Mouse (Mus musculus) left cerebral cortex, postnatal 25 days (tissue): ENCODE results near the gene Hist1h2ab. TPM values are rescaled to one million over a fixed set of nuclear protein-coding genes. Genes with fewer than 3 reads are reported as not detected.

ENCODE experiments used
- DNase-seq, 2 experiments: peaks; one replicate each; pipeline ENCODE4 v3.0.0; 2022; ENCODE audit warnings: low spot score in 2 of 2, mixed read lengths in 1 of 2
- intact Hi-C: fragments of 180-260 bp; cut with DNase I; formaldehyde crosslinking; loops from one replicate; pipeline ENCODE4 v1.15.1; 2025
- total RNA-seq, 2 experiments: library from RNA; stranded (reverse); gene quantifications; 2 replicates each; pipeline ENCODE4 v1.2.3; 2021

Hist1h2ab gene
- total RNA-seq, 2 experiments from 2014 or later: 27.5 to 31.4 TPM

GRCm38 (mm10) chr13:23749563-23750121 lies 1.3 kb upstream of the Hist1h2ab start:
- no peak for DNase-seq
- intact Hi-C loops: loop anchor here (10.0 kb wide), 1 partner anchor 1965 kb away; the partner anchor contains the start of genes Hist1h1b, Hist1h2an, Hist1h2bp and Hist1h3i

DNA sequence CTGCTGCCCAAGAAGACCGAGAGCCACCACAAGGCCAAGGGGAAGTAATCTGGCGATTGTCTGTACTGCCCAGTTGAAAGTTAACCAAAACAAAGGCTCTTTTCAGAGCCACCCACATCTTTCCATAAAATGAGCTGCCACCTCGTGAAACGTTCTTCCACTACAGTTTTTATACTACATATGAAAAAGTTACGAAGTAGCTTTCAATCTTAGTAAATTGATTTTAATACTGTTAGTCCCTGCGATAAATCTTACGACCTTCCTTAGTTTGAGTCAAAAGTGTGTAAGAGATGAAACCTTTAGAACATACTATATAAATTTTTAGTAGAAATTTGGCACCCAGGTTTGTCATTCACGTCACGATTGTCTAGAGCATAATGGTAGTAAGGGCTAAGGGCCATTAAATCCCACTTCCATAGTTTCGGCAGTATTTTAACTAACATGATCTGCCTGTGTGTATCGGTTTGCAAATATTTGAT lies 591 bp downstream of the Hist1h2ab start:
- intact Hi-C loops: loop anchor here (10.0 kb wide), 1 partner anchor 1967 kb away; the partner anchor contains the start of genes Hist1h1b, Hist1h2an, Hist1h2bp and Hist1h3i
- DNase-seq: no peak

DNA sequence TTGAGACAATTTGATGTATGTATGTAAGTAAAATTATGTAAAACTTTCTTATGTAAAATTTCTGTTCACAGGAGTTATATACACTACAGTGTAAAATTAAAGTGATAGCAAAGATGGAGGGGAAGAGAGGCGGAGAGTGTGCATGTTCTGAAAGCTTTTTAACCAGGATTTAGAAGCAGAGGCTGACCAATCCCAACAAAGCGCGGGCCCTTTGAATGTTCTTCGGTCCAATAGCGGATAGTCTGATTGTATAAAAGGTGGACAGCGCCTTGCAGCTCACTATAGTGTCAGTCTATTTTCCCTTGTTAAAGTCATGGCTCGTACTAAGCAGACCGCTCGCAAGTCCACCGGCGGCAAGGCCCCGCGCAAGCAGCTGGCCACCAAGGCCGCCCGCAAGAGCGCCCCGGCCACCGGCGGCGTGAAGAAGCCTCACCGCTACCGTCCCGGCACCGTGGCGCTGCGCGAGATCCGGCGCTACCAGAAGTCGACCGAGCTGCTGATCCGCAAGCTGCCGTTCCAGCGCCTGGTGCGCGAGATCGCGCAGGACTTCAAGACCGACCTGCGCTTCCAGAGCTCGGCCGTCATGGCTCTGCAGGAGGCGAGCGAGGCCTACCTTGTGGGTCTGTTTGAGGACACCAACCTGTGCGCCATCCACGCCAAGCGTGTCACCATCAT lies 1.3 kb downstream of the Hist1h2ab start, which contains the start of gene Hist1h3b:
Gene Hist1h3b (plus strand): TSS at position 201 of the 675 bp plus-strand sequence.
- peak; percentile 94 to 98 for DNase-seq
- intact Hi-C loops: loop anchor here (10.0 kb wide), 1 partner anchor 1967 kb away; the partner anchor contains the start of genes Hist1h1b, Hist1h2an, Hist1h2bp and Hist1h3i

GRCm38 (mm10) chr13:23752742-23753172 lies 1.8 kb downstream of the Hist1h2ab start:
- DNase-seq: no peak
- intact Hi-C loops: loop anchor here (10.0 kb wide), 1 partner anchor 1968 kb away; the partner anchor contains the start of genes Hist1h1b, Hist1h2an, Hist1h2bp and Hist1h3i

GRCm38 (mm10) chr13:23753314-23754078 lies 2.6 kb downstream of the Hist1h2ab start:
- DNase-seq: no peak
- intact Hi-C loops: loop anchor here (10.0 kb wide), 1 partner anchor 1969 kb away; the partner anchor contains the start of genes Hist1h1b, Hist1h2an, Hist1h2bp and Hist1h3i

DNA sequence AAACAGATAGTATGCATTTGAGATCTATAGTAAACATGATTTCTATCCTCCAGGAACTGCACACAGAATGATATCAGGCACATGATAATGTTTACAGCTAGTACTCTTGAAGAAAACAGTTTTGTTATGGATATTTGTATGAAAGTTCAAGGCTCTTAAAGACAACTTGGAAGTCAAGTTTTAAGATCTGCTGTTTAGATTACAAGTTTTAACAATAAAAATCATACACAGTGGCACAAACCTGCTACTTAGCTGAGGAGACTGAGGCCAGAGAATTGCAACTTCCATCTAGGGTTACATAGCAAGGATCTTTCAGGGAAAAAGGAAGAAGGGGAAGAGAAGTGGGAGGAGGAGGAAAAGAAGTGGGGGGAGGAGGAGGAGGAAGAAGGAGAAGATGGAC lies 4.1 kb downstream of the Hist1h2ab start:
- intact Hi-C loops: loop anchor here (5.0 to 10.0 kb wide), 3 partner anchors 178 to 1970 kb away; partner anchors contain the start of genes Hist1h1b, Hist1h2ag, Hist1h2an and Hist1h2bj
- DNase-seq: no peak

- peak; percentile 91 to 98 for DNase-seq
- intact Hi-C loops: loop anchor here (5.0 to 10.0 kb wide), 3 partner anchors 179 to 1972 kb away; partner anchors contain the start of genes Hist1h1b, Hist1h2ag, Hist1h2an and Hist1h2bj
These were observed 5.9 kb downstream of the Hist1h2ab start, which contains the start of gene Hist1h4b for GRCm38 (mm10) chr13:23756790-23757189. Gene Hist1h4b (plus strand): TSS chr13:23757013.

DNA sequence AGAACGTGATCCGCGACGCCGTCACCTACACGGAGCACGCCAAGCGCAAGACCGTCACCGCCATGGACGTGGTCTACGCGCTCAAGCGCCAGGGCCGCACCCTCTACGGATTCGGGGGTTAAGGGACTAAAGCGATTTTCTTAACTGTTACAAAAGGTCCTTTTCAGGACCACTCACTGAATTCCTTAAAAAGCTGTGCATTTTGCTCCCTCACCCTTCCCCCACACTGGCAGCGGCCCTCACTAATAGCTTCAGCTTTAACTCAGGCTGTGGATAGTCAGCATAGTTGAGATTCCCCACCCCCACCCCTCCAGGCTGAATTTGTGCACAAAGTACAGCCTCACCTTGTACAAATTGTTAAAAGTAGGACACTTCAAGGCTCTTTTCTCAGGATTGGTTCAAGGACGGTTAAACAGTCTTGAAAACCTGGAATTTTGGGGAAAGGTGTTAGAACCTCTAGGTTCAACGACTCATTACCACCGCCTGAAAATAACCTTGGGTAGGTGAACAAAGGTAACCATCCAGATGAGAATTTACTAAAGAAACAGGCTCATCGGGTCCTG lies 6.4 kb downstream of the Hist1h2ab start:
- intact Hi-C loops: loop anchor here (5.0 to 10.0 kb wide), 3 partner anchors 180 to 1972 kb away; partner anchors contain the start of genes Hist1h1b, Hist1h2ag, Hist1h2an and Hist1h2bj
- DNase-seq: no peak

DNA sequence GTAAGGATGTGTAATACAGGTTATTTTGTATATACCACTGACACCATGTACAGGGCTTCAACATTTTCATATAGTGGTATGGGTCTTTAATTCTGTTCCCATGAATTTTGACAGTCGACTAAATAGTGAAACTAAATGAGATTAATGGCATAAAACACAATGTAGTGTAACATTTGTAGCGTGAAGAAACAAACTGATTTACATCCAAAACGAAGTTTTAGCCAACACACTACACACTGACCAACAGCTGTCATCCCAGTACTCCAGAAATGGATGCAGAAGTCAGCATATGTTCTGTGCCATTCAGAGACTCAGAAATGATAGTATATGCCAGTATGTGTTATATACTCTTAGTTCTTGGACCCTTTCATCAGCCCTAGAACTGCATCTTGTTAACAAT lies 7.0 kb downstream of the Hist1h2ab start:
- intact Hi-C loops: loop anchor here (5.0 to 10.0 kb wide), 3 partner anchors 181 to 1973 kb away; partner anchors contain the start of genes Hist1h1b, Hist1h2ag, Hist1h2an and Hist1h2bj
- DNase-seq: no peak

DNA sequence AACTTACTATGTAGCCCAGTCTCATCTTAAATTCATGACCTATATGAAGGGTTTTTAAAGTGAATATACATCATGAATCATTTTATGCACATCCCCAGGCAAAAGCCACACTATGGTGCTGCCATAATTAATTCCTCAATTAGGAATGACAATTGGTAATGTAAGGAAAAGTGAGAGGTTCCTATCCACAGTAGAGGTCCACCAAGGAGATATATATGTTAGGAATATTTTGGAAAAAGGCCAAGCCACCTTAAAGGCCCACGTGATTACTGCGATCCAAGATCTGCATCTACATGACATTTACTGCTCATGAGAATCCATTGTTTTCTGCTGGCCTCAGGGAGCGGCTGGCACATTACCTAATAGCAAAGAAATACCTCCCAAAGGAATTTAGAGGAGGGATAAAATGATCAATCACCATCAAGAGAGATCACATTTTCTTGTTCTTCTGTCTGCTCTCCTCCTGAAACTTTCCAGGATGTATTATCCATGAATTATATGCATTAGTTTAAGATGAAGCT lies 8.4 kb downstream of the Hist1h2ab start:
- intact Hi-C loops: loop anchor here (5.0 to 10.0 kb wide), 3 partner anchors 182 to 1975 kb away; partner anchors contain the start of genes Hist1h1b, Hist1h2ag, Hist1h2an and Hist1h2bj
- DNase-seq: no peak

DNA sequence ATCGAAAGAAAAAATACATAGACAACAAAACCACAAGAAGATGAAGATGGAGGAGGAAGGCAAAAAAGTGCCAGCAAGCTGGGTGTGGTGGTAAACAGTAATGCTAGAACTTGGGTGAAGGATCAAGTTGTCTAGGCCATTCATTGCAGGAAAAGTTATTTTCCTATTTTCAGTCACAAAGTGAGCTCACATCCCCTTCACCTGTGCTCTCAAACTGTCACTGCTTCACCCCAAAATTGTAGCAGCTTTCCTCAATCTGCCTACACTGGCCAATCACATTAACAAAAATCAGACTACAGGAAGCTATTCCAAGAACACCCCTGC lies 9.0 kb downstream of the Hist1h2ab start:
- DNase-seq: no peak
- intact Hi-C loops: loop anchor here (5.0 to 10.0 kb wide), 4 partner anchors 183 to 1975 kb away; partner anchors contain the start of genes Hist1h1b, Hist1h2ag, Hist1h2an and Hist1h2bj

- DNase-seq: peak in 1 of 2 experiments; percentile 30
- intact Hi-C loops: loop anchor here (10.0 kb wide), 1 partner anchor 326 kb away; no protein-coding TSS in a partner anchor
These were observed 9.5 kb downstream of the Hist1h2ab start for GRCm38 (mm10) chr13:23760240-23760971.

DNA sequence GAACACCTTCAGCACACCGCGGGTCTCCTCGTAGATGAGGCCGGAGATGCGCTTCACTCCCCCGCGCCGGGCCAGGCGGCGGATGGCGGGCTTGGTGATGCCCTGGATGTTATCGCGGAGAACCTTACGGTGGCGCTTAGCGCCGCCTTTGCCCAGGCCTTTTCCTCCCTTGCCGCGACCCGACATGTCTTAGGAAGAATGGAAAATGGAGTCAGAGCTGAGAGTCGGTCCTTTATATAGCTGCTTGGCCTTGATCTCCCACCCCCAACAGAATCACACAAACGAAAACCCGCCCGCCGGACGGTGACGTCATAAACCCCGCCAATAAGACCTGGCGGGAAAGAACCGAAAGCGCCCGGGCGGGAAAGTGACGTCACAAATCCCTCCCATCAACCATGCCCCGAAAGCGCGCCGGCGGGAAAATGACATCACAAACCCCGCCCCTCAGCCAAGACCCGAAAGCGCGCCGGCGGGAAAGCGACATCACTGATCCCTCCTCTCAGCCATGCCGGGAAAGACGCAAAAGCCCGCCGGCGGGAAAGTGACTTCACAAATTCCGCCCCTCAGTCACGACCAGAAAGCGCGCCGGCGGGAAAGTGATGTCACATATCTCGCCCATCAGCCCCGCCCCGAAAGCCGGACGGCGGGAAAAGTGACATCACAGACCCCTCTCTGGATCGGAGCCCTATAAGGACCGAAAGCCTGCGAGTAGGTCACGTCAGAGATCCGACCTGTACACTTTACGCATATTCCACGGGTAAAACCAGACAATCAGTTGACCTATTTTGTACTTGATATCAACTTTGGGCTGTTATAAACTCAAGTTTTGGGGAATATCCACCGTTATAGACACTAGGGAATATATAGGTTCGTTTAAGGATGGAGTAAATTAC lies 10.3 kb downstream of the Hist1h2ab start, which contains the start of gene Hist1h4a:
Gene Hist1h4a (minus strand): TSS at position 259 of the 893 bp plus-strand sequence.
- intact Hi-C loops: loop anchor here (10.0 kb wide), 1 partner anchor 326 kb away; no protein-coding TSS in a partner anchor
- peak; percentile 98 to 99 for DNase-seq

- intact Hi-C loops: loop anchor here (10.0 kb wide), 1 partner anchor 327 kb away; no protein-coding TSS in a partner anchor
- DNase-seq: peak; percentile 79 to 90
These were observed 11.2 kb downstream of the Hist1h2ab start, which contains the start of gene Hist1h3a for GRCm38 (mm10) chr13:23761871-23762821. Gene Hist1h3a (minus strand): TSS chr13:23762386.

DNA sequence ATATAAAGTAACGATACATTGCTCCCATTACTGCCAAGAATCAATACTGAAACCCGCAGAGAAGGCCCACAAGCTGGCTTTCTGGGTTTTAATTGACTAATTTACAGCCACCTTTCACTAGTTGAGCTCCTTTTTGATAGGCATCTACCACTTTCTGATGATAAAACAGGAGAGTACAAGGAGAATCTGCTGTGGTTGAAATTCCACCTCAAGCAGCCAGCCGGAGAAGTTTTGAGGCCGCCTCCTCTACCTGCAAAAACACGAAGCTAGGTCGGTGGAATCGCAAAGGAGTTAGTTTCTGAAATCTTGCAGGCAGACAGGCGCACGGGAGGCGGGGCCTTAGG lies 12.3 kb downstream of the Hist1h2ab start:
- DNase-seq: no peak
- intact Hi-C loops: loop anchor here (10.0 kb wide), 1 partner anchor 328 kb away; no protein-coding TSS in a partner anchor
